Mouse (Mus musculus): ENCODE data around the gene Igsf3. TPM values are rescaled to one million over a fixed set of nuclear protein-coding genes. Genes with fewer than 3 reads are reported as not detected.
A peak's percentile ranks its signal among the peaks of the same experiment; 100 is the strongest.
"Not testable (repeated sequence)": the region's sequence is repeated elsewhere in the genome, so short reads cannot be mapped to it uniquely, and the experiment has no call there.

Igsf3 gene
- polyA plus RNA-seq, 1 experiment from 2014 or later: 54.8 TPM

DNA sequence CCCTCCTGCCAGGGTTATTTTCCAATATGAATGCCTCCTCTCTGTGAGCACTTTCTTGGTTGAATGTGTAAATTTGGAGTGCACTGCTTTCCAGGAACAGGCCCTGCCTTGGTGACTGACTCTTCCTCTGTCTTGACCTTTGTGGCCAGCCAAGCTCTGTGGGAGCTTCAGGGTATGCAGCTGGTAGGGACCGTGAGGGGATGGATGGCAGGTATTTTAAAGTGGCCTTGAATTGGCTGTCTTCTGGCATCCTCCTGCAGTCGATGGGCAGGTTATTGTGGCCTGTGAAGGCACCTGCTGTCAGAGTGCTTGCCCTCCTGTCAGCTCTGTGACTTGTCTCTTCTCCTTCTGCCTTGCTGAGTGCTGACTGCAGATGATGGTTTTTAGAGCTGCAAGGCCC, 33.3 kb downstream of the Igsf3 start:
- 33% methylated on average over 2 of the region's 2 CpGs for WGBS
- ATAC-seq (ENCODE audit: insufficient number of reproducible peaks, low FRiP score, low TSS enrichment, low read depth): no peak
- Histone ChIP-seq H3K4me3 (no peak overlapping the region), H3K27me3 (no peaks in the 10 kb centered on the region), H3K9me3 (no peaks in the 10 kb centered on the region), H3K4me2 (no peak overlapping the region), H3K9ac (no peak overlapping the region), H3K36me3 (no peaks in the 10 kb centered on the region), H3K27ac (no peak overlapping the region; the same call in 1 of the 2 replicates), H3K4me1 (peaks cover 63% of the 10 kb centered on the region)

GRCm38 (mm10) chr3:101410745-101411144, 33.9 kb downstream of the Igsf3 start:
- ATAC-seq (ENCODE audit: insufficient number of reproducible peaks, low FRiP score, low TSS enrichment, low read depth): no peak
- WGBS: 57% methylated on average over 3 of the region's 3 CpGs
- Histone ChIP-seq H3K4me1 (peaks cover 61% of the 10 kb centered on the region), H3K36me3 (no peaks in the 10 kb centered on the region), H3K4me2 (no peak overlapping the region), H3K27me3 (no peaks in the 10 kb centered on the region), H3K9me3 (no peaks in the 10 kb centered on the region), H3K27ac (no peak overlapping the region), H3K9ac (no peak overlapping the region), H3K4me3 (no peak overlapping the region)

- no peak for ATAC-seq (ENCODE audit: insufficient number of reproducible peaks, low FRiP score, low TSS enrichment, low read depth)
- Histone ChIP-seq H3K4me3 (no peak overlapping the region), H3K9me3 (no peaks in the 10 kb centered on the region), H3K4me1 (peaks cover 57% of the 10 kb centered on the region), H3K4me2 (no peak overlapping the region), H3K27me3 (no peaks in the 10 kb centered on the region), H3K9ac (no peak overlapping the region), H3K27ac (no peak overlapping the region), H3K36me3 (no peaks in the 10 kb centered on the region)
- WGBS: 73% methylated on average over 3 of the region's 3 CpGs
Measured at GRCm38 (mm10) chr3:101411626-101412025, 34.7 kb downstream of the Igsf3 start.

- H3K4me3 ChIP-seq: no peak overlapping the region
- no peak for ATAC-seq (ENCODE audit: insufficient number of reproducible peaks, low FRiP score, low TSS enrichment, low read depth)
- 73% methylated on average over 6 of the region's 6 CpGs for WGBS
- H3K27me3 ChIP-seq: no peaks in the 10 kb centered on the region
- no peaks in the 10 kb centered on the region for H3K36me3 ChIP-seq
- H3K9ac ChIP-seq: no peak overlapping the region
- H3K27ac ChIP-seq: no peak overlapping the region
- peaks cover 58% of the 10 kb centered on the region for H3K4me1 ChIP-seq
- H3K9me3 ChIP-seq: no peaks in the 10 kb centered on the region
- no peak overlapping the region for H3K4me2 ChIP-seq
Measured at GRCm38 (mm10) chr3:101412115-101412514, 35.2 kb downstream of the Igsf3 start.

- not testable (repeated sequence) for ATAC-seq (ENCODE audit: insufficient number of reproducible peaks, low FRiP score, low TSS enrichment, low read depth); H3K4me2 ChIP-seq; H3K36me3 ChIP-seq; H3K4me3 ChIP-seq; H3K9ac ChIP-seq; H3K27me3 ChIP-seq; H3K27ac ChIP-seq; H3K9me3 ChIP-seq
- peaks cover 52% of the 10 kb centered on the region for H3K4me1 ChIP-seq
- WGBS: 92% methylated on average over 5 of the region's 5 CpGs
Measured at GRCm38 (mm10) chr3:101413013-101413412, 36.1 kb downstream of the Igsf3 start.

DNA sequence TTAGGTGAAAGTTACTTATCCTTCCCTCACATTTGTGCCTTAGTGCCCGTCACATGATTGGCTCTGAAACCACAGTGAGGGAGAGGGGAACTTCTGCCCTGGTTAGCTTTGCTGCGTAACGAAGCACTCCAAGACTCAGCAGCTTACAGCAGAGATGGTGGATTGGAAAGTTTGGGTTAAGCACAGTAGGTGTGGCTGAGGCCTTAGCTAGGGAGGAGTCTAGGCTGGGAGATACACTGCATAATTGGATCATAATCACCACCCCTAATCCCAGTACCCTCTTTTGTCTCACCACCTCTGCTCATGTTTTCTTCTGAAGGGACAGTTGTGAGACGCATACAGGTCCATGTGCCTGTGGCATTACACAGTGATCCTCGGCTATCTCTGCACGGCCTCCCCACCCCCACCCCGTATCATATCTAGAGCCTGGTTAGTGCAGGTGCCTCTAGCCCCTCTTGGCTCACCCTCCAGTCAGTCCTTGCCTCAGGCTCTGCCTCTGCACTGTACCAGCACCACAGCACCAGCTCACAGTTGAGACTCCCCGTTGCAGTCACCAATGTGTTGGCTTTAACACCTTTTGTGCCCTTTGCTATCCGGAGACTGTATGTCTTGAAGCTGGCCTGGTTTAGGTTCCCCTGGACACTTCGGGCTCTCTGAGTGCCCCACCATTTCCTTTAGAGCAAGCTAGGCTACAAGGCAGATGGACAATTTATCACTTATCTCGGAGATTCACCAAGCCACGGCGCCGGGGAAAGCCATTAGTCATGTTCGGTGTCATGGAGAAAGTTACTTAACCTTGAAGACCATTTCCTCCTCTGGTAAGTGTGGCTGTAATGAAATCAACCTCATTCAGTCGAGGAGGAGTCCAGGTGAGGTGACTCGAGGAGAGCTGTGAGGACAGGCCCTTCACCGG, 42.1 kb downstream of the Igsf3 start:
- Histone ChIP-seq H3K4me2 (no peak overlapping the region), H3K36me3 (no peaks in the 10 kb centered on the region), H3K27ac (no peak overlapping the region), H3K27me3 (no peaks in the 10 kb centered on the region), H3K4me3 (no peak overlapping the region), H3K9me3 (no peaks in the 10 kb centered on the region), H3K9ac (no peak overlapping the region), H3K4me1 (peaks cover 12% of the 10 kb centered on the region)
- ATAC-seq (ENCODE audit: insufficient number of reproducible peaks, low FRiP score, low TSS enrichment, low read depth): 0 out of 2 replicates have a peak, but pooled peaks have one; percentile 47
- WGBS: 66% methylated on average over 18 of the region's 18 CpGs

GRCm38 (mm10) chr3:101419653-101419994, 42.7 kb downstream of the Igsf3 start:
- no peak for ATAC-seq (ENCODE audit: insufficient number of reproducible peaks, low FRiP score, low TSS enrichment, low read depth)
- Histone ChIP-seq H3K9ac (no peak overlapping the region), H3K36me3 (no peaks in the 10 kb centered on the region), H3K4me1 (peaks cover 19% of the 10 kb centered on the region), H3K27me3 (no peaks in the 10 kb centered on the region), H3K9me3 (no peaks in the 10 kb centered on the region), H3K4me2 (no peak overlapping the region), H3K4me3 (no peak overlapping the region), H3K27ac (no peak overlapping the region)
- WGBS: 62% methylated on average over 10 of the region's 10 CpGs

GRCm38 (mm10) chr3:101423188-101423587, 46.3 kb downstream of the Igsf3 start:
- H3K9me3 ChIP-seq: no peaks in the 10 kb centered on the region
- H3K4me1 ChIP-seq: peaks cover 14% of the 10 kb centered on the region
- H3K36me3 ChIP-seq: peaks cover 25% of the 10 kb centered on the region
- H3K4me2 ChIP-seq: no peak overlapping the region
- H3K27ac ChIP-seq: no peak overlapping the region
- no peaks in the 10 kb centered on the region for H3K27me3 ChIP-seq
- H3K9ac ChIP-seq: no peak overlapping the region
- ATAC-seq (ENCODE audit: insufficient number of reproducible peaks, low FRiP score, low TSS enrichment, low read depth): no peak
- no peak overlapping the region for H3K4me3 ChIP-seq
- 52% methylated on average over 4 of the region's 4 CpGs for WGBS

GRCm38 (mm10) chr3:101424295-101424885, 47.5 kb downstream of the Igsf3 start:
- no peaks in the 10 kb centered on the region for H3K27me3 ChIP-seq
- H3K4me2 ChIP-seq: no peak overlapping the region
- H3K4me1 ChIP-seq: peaks cover 14% of the 10 kb centered on the region
- H3K9ac ChIP-seq: no peak overlapping the region
- no peaks in the 10 kb centered on the region for H3K9me3 ChIP-seq
- H3K4me3 ChIP-seq: no peak overlapping the region
- WGBS: 70% methylated on average over 10 of the region's 10 CpGs
- no peak for ATAC-seq (ENCODE audit: insufficient number of reproducible peaks, low FRiP score, low TSS enrichment, low read depth)
- H3K27ac ChIP-seq: no peak overlapping the region
- peaks cover 28% of the 10 kb centered on the region for H3K36me3 ChIP-seq

- H3K27me3 ChIP-seq: no peaks in the 10 kb centered on the region
- H3K9ac ChIP-seq: no peak overlapping the region
- H3K36me3 ChIP-seq: peaks cover 57% of the 10 kb centered on the region
- H3K4me1 ChIP-seq: peaks cover 4% of the 10 kb centered on the region; the same call in 1 of the 2 replicates
- H3K4me3 ChIP-seq: no peak overlapping the region
- H3K27ac ChIP-seq: no peak overlapping the region
- no peaks in the 10 kb centered on the region for H3K9me3 ChIP-seq
- ATAC-seq (ENCODE audit: insufficient number of reproducible peaks, low FRiP score, low TSS enrichment, low read depth): no peak
- 56% methylated on average over 8 of the region's 8 CpGs for WGBS
- no peak overlapping the region for H3K4me2 ChIP-seq
Measured at GRCm38 (mm10) chr3:101429982-101430754, 53.3 kb downstream of the Igsf3 start.

- no peak for ATAC-seq (ENCODE audit: insufficient number of reproducible peaks, low FRiP score, low TSS enrichment, low read depth)
- Histone ChIP-seq H3K4me2 (no peak overlapping the region), H3K4me1 (peaks cover 4% of the 10 kb centered on the region; the same call in 1 of the 2 replicates), H3K9ac (no peak overlapping the region), H3K27me3 (no peaks in the 10 kb centered on the region), H3K4me3 (no peak overlapping the region), H3K9me3 (no peaks in the 10 kb centered on the region), H3K36me3 (peaks cover 58% of the 10 kb centered on the region), H3K27ac (no peak overlapping the region)
- 48% methylated on average over 2 of the region's 2 CpGs for WGBS
Measured at GRCm38 (mm10) chr3:101430755-101431115, 53.9 kb downstream of the Igsf3 start.

DNA sequence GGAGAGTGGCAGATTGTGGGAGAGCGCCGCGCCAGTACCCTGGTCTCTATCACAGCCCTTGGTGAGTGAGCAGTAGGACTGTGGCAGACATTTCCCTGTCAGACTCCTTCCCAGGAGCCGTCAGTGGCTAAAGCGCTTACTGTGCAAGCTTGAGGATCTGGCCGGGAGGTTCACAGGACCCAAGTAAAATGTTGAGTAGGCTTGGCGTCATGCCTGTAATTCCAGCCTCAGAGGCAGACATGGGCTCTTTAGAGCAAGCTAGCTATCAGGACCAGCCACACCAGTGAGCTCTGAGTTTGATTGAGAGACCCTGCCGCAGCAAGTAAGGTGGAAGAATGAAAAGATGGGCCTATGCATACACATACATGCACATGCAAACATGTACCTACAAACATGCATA, 58.8 kb downstream of the Igsf3 start:
- H3K36me3 ChIP-seq: peaks cover 70% of the 10 kb centered on the region
- no peaks in the 10 kb centered on the region for H3K9me3 ChIP-seq
- no peak overlapping the region for H3K4me3 ChIP-seq
- no peak overlapping the region for H3K9ac ChIP-seq
- H3K4me2 ChIP-seq: no peak overlapping the region
- ATAC-seq (ENCODE audit: insufficient number of reproducible peaks, low FRiP score, low TSS enrichment, low read depth): no peak
- no peaks in the 10 kb centered on the region for H3K27me3 ChIP-seq
- 81% methylated on average over 8 of the region's 8 CpGs for WGBS
- H3K27ac ChIP-seq: no peak overlapping the region
- peaks cover 8% of the 10 kb centered on the region; the same call in 1 of the 2 replicates for H3K4me1 ChIP-seq
